Mouse (Mus musculus): ENCODE data around the gene Aldh1a7. TPM values are rescaled to one million over a fixed set of nuclear protein-coding genes. Genes with fewer than 3 reads are reported as not detected.

The Aldh1a7 gene
- total RNA-seq, 2 experiments from 2014 or later, result 10.3 to 66.0 TPM

DNA sequence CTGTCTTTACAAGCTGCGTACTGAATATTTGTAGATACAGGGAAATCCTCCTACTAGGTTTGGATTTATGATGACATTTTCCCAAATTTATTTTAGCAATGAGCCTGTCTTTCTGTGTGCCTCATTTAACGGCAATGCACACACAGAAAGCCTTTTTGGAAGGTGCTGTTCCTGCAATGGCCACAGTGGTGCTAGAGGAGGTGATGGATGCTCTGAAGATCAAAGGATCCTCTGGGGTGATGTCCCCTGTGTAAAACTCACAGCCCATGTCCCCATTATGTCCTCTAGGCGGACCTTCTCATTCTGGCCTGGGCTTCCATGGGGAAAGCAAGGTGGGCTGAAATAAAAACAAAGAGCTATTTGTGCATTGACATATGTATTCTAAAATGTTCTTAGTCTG lies 83.0 kb downstream of the Aldh1a7 start:
- no peak for DNase-seq (ENCODE audit: low spot score in 2 of 2)

Other genes starting within 250 kb of the Aldh1a7 start
- 100 to 1,000 TPM; 122 to 515 TPM for gene Aldh1a1, start 234.8 kb downstream of the Aldh1a7 start, total RNA-seq (2021)
- under 1 TPM in 1 of 2 experiments, not detected in 1; 0.23 TPM for gene Tmc1, start 226.6 kb upstream of the Aldh1a7 start, total RNA-seq (2021)